Mouse (Mus musculus) forebrain, embryonic 10.5 days (tissue): Measurements from ENCODE around the gene Scfd2. TPM values are rescaled to one million over a fixed set of nuclear protein-coding genes. Genes with fewer than 3 reads are reported as not detected.
A peak's percentile ranks its signal among the peaks of the same experiment; 100 is the strongest.

Source experiments
- DNase-seq: peaks from one replicate; pipeline ENCODE4 v3.0.0-alpha.2; 2017; ENCODE audit warnings: low spot score; ENCODE audit errors: extremely low spot score
- H3K27ac ChIP-seq: fragments of 300-500 bp; sonication (generic); 2 replicates; pipeline ENCODE4 v1.5.1; 2016; ENCODE audit warnings: mild to moderate bottlenecking
- H3K27me3 ChIP-seq: fragments of 300-500 bp; sonication (generic); 2 replicates; pipeline ENCODE4 v1.6.1; 2016; ENCODE audit warnings: mild to moderate bottlenecking; ENCODE audit not compliant: poor library complexity, severe bottlenecking
- H3K36me3 ChIP-seq: fragments of 300-500 bp; sonication (generic); replicated peaks from 2 replicates; pipeline ENCODE4 v1.6.1; 2016; ENCODE audit warnings: mild to moderate bottlenecking, moderate library complexity
- H3K4me1 ChIP-seq: fragments of 300-500 bp; sonication (generic); 2 replicates; pipeline ENCODE4 v1.6.1; 2016
- H3K4me3 ChIP-seq: fragments of 300-500 bp; sonication (generic); 2 replicates; pipeline ENCODE4 v1.5.1; 2016; ENCODE audit warnings: mild to moderate bottlenecking, moderate library complexity
- H3K9me3 ChIP-seq: fragments of 300-500 bp; sonication (generic); 2 replicates; pipeline ENCODE4 v1.6.1; 2016; ENCODE audit warnings: mild to moderate bottlenecking, moderate library complexity
- WGBS: fragments of 180-500 bp; shearing (Covaris S2); methylation state at CpG from one replicate; pipeline ENCODE4 v1.1.7; 2016; 5-methylcytosine and 5-hydroxymethylcytosine counted together
- polyA plus RNA-seq: library from polyadenylated mRNA; unstranded; fragments of >200 nt; fragmentation: Nextera tagmentation; extraction: Ambion mirVana; gene quantifications from 2 replicates; pipeline ENCODE4 v1.2.1, GENCODE M21; 2016

Scfd2 gene
- polyA plus RNA-seq, 1 experiment from 2014 or later = 16.6 TPM

DNA sequence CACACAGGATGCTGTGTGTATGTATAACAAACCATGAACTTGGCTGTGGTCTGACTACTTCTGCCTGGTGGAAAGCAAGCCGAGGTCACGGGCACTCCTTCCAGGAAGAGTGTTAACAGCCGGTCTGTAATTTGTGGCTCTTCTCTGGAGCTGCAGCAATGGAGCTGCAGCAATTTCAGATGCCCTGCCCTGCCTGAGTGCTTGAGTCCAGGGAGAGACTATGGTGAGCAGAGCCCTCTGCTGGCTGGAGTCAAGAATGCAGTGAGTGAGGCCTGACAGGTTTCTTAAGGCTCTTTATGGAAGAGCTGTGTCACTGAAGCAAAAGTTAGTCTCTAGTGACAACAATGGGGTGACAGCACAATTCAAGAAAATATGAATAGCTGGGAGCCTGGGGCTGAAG lies 253.8 kb downstream of the Scfd2 start:
- peaks cover 5% of the 10 kb centered on the region; the same call in 1 of the 2 replicates for H3K27me3 ChIP-seq
- peaks cover 8% of the 10 kb centered on the region for H3K4me1 ChIP-seq
- peak; percentile 86 for DNase-seq
- H3K4me3 ChIP-seq = no peak overlapping the region
- H3K27ac ChIP-seq = no peak overlapping the region
- no peaks in the 10 kb centered on the region for H3K36me3 ChIP-seq
- 22% methylated on average over 3 of the region's 3 CpGs for WGBS
- no peaks in the 10 kb centered on the region for H3K9me3 ChIP-seq

DNA sequence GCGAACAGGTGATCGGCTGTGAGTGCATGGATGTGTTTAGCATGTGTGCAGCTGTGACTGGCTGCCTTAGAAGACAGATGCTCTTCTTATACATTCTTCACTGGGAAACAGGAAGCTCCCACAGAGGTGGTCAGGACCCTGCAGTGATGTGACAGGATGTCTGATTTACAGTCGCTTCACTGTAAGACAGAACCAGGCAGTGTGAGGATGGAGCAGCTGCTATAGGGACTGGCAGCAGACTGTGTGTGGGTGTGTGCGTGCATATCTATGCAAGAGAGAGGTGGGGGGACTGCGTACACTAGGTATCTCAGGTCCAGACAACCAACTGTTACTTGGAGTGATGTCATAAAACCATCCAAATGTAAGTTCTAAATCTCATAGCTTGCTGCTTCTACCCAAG lies 254.3 kb downstream of the Scfd2 start:
- Histone ChIP-seq H3K4me3 (no peak overlapping the region), H3K27ac (peak overlapping the region; percentile 20; the same call in 1 of the 2 replicates), H3K9me3 (no peaks in the 10 kb centered on the region), H3K4me1 (peaks cover 8% of the 10 kb centered on the region), H3K36me3 (no peaks in the 10 kb centered on the region), H3K27me3 (peaks cover 5% of the 10 kb centered on the region; the same call in 1 of the 2 replicates)
- WGBS = 91% methylated on average over 5 of the region's 5 CpGs
- DNase-seq = no peak

DNA sequence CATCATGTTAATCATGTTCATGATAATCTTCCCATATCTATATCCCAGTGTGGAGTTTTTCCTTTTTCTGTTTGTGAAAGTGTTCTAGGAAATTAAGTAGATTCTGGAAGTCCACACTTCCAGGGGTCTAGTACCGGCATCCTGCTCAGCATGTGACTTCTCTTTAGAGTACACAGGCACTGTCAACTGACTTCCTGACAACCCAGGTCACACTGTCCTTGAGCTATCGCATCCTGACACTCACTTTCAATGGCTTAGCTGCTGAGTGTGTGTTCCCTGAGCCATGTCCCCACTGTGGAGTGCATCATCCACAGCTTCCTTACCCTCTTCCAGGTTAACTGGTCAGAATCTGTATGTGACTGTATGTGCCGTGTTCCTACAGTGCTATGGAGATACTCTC lies 258.2 kb downstream of the Scfd2 start:
- H3K27me3 ChIP-seq = peaks cover 3% of the 10 kb centered on the region; the same call in 1 of the 2 replicates
- WGBS = 83% methylated on average over 3 of the region's 3 CpGs
- no peak overlapping the region for H3K4me3 ChIP-seq
- peaks cover 8% of the 10 kb centered on the region for H3K4me1 ChIP-seq
- H3K9me3 ChIP-seq = no peaks in the 10 kb centered on the region
- H3K36me3 ChIP-seq = no peaks in the 10 kb centered on the region
- no peak for DNase-seq
- H3K27ac ChIP-seq = no peak overlapping the region

DNA sequence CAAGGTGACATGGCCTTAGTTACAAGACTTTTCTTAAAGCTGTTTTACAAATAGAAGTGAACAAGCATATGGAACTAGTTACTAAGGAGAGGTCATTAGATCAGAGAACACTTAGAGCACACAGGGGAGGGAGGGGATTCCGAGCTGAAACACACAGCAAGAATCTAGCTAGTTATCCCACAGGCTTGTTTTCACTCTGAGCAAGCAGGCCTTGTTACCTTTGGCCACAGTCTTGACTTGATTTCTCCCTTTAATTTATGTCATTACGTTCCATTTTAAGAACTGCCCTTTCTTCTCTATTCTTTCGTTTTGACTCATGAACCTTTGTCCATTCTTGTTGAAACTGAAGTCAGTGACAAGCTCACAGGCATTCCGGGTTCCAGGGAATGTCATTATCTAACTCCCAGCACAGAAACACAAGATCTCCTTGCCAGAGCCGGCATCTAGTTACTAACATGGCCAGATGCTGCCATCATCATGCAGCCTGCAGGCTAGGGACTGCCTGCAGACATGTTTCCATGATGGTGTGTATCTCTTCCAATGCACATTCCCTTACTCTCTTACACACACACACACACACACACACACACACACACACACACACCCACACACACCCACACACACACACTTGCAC lies 263.7 kb downstream of the Scfd2 start:
- WGBS = 53% methylated on average over 5 of the region's 5 CpGs
- Histone ChIP-seq H3K4me1 (peaks cover 43% of the 10 kb centered on the region), H3K36me3 (no peaks in the 10 kb centered on the region), H3K27ac (peak overlapping the region; percentile 51; the same call in 1 of the 2 replicates), H3K4me3 (no peak overlapping the region), H3K9me3 (no peaks in the 10 kb centered on the region), H3K27me3 (no peaks in the 10 kb centered on the region)
- no peak for DNase-seq

- Histone ChIP-seq H3K9me3 (no peaks in the 10 kb centered on the region), H3K4me1 (peaks cover 43% of the 10 kb centered on the region), H3K4me3 (no peak overlapping the region), H3K36me3 (no peaks in the 10 kb centered on the region), H3K27me3 (no peaks in the 10 kb centered on the region), H3K27ac (no peak overlapping the region)
- whole genome bisulfite sequencing = 93% methylated on average over 1 of the region's 1 CpGs
- DNase-seq = no peak
Measured at GRCm38 (mm10) chr5:74267196-74267595, 264.4 kb downstream of the Scfd2 start.

DNA sequence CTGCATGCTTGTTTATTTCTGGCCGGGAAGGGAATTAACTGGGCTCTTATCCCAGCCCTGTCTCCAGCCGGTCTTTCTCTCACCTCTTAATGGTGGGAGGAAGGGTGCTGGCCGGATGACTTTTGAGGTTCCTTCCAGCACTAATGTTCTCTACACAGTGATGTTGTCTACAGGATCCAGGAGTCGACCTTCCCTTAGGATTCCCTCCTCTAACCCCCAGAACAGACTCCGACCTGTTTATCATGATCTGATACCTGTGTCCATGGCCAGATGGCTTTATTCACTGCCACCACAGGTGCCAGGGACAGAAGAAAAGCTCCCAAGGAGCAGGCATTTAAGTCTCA lies 265.1 kb downstream of the Scfd2 start:
- no peak for DNase-seq
- peaks cover 49% of the 10 kb centered on the region for H3K4me1 ChIP-seq
- H3K36me3 ChIP-seq = no peaks in the 10 kb centered on the region
- H3K9me3 ChIP-seq = no peaks in the 10 kb centered on the region
- H3K27me3 ChIP-seq = no peaks in the 10 kb centered on the region
- H3K4me3 ChIP-seq = no peak overlapping the region
- 74% methylated on average over 5 of the region's 5 CpGs for WGBS
- H3K27ac ChIP-seq = peak overlapping the region; percentile 74

- peak overlapping the region; percentile 74 for H3K27ac ChIP-seq
Measured at GRCm38 (mm10) chr5:74265601-74266475, 265.7 kb downstream of the Scfd2 start.

GRCm38 (mm10) chr5:74265151-74265550 lies 266.4 kb downstream of the Scfd2 start:
- Histone ChIP-seq H3K9me3 (no peaks in the 10 kb centered on the region), H3K27me3 (no peaks in the 10 kb centered on the region), H3K36me3 (no peaks in the 10 kb centered on the region), H3K4me3 (no peak overlapping the region), H3K27ac (peak overlapping the region; percentile 74), H3K4me1 (peaks cover 62% of the 10 kb centered on the region)
- 74% methylated on average over 6 of the region's 6 CpGs for WGBS
- no peak for DNase-seq

More at GRCm38 (mm10) chr5:74265601-74266475, 265.7 kb downstream of the Scfd2 start:
- no peak for DNase-seq
- H3K4me3 ChIP-seq = no peak overlapping the region
- H3K27me3 ChIP-seq = no peaks in the 10 kb centered on the region
- H3K36me3 ChIP-seq = no peaks in the 10 kb centered on the region
- no peaks in the 10 kb centered on the region for H3K9me3 ChIP-seq
- H3K4me1 ChIP-seq = peaks cover 55% of the 10 kb centered on the region
- WGBS = 57% methylated on average over 13 of the region's 13 CpGs

DNA sequence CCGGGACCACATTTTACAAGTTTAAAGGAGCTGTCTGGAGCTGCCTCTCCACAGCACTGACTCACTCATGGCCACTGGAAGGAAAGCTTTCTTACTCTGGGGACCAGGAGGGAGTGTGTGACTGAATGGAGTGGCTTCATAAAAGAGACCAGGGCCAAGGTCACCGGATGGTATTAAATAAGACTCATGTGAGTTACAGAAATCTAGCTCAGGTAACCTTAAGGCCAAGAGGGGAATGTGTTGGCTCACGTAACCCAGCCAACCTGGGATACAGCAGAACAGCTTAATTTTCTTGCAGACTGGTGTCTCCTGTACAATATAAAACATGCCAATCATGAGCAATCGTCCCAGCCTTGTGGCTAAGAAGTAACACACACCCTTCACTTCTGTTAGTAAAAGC lies 267.0 kb downstream of the Scfd2 start:
- no peaks in the 10 kb centered on the region for H3K27me3 ChIP-seq
- H3K27ac ChIP-seq = peak overlapping the region; percentile 74
- no peaks in the 10 kb centered on the region for H3K36me3 ChIP-seq
- WGBS = 82% methylated on average over 4 of the region's 4 CpGs
- peaks cover 64% of the 10 kb centered on the region for H3K4me1 ChIP-seq
- no peaks in the 10 kb centered on the region for H3K9me3 ChIP-seq
- DNase-seq = no peak
- H3K4me3 ChIP-seq = no peak overlapping the region

DNA sequence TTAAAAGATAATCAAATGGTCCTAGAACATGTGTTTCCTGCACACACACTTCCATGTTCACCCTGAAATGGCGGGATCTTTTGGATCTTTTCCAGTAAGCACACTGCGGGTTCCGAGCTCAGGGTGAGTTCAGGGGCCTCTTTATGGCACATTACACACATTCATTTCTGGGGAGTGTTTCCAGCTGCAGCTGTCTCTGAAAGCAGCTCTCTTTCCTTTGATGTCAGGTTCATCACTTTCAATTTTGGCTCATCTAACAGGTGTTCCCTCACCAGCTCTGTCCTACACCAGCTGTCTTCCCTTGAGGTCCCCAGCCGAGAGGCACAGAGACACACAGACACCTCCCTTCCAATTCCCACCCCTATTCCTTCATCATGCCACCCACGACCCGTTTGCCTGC lies 270.5 kb downstream of the Scfd2 start:
- no peak overlapping the region for H3K4me3 ChIP-seq
- no peak for DNase-seq
- 75% methylated on average over 6 of the region's 6 CpGs for WGBS
- no peaks in the 10 kb centered on the region for H3K9me3 ChIP-seq
- H3K27me3 ChIP-seq = no peaks in the 10 kb centered on the region
- no peaks in the 10 kb centered on the region for H3K36me3 ChIP-seq
- H3K4me1 ChIP-seq = peaks cover 44% of the 10 kb centered on the region
- peak overlapping the region; percentile 78 for H3K27ac ChIP-seq

GRCm38 (mm10) chr5:74260378-74260809 lies 271.2 kb downstream of the Scfd2 start:
- H3K27ac ChIP-seq = peak overlapping the region; percentile 78
- H3K4me1 ChIP-seq = peaks cover 38% of the 10 kb centered on the region
- no peaks in the 10 kb centered on the region for H3K36me3 ChIP-seq
- no peak for DNase-seq
- H3K9me3 ChIP-seq = no peaks in the 10 kb centered on the region
- WGBS = 64% methylated on average over 9 of the region's 9 CpGs
- no peaks in the 10 kb centered on the region for H3K27me3 ChIP-seq
- H3K4me3 ChIP-seq = no peak overlapping the region

DNA sequence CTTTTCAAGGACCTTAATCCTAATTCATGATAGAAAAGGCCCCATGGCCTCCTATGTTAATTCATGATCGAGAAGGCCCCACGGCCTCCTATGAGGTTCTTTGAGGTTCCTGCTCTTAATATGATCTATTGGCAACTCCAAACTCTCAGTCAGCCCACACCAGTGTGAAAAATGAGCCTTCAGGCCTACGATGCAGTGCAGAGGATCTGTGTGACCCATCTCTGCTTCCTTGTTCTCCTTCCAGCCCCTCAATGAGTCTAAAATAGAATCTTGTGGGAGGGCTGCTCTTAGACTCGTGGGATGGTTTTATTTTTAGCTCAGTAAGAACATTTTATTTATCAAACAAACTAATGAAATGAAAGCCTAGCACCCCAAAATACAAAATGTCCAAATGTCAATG lies 274.9 kb downstream of the Scfd2 start:
- 88% methylated on average over 4 of the region's 4 CpGs for WGBS
- DNase-seq = no peak
- Histone ChIP-seq H3K4me3 (no peak overlapping the region), H3K4me1 (peaks cover 38% of the 10 kb centered on the region), H3K9me3 (no peaks in the 10 kb centered on the region), H3K27me3 (no peaks in the 10 kb centered on the region), H3K36me3 (no peaks in the 10 kb centered on the region), H3K27ac (no peak overlapping the region)

DNA sequence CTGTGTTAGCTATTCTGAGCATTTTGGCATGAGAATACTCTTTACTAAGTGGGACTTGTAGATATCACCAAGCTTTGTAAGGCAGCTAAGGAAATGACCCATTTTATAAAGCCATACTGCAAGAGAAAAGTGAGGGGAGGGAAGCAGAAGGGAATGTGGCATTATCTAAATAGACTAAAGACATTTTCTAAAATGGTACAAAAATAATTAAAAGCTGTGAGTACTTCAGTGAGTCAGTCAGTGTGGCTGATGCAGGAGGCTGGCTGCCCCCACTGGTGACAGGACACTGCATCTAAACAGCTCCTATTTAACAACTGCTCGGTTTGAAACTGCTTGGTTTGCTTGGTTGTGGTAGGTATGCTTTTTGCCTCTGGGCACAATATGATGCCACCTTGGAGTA lies 276.6 kb downstream of the Scfd2 start:
- Histone ChIP-seq H3K27ac (no peak overlapping the region), H3K4me3 (no peak overlapping the region), H3K36me3 (no peaks in the 10 kb centered on the region), H3K27me3 (no peaks in the 10 kb centered on the region), H3K4me1 (peaks cover 33% of the 10 kb centered on the region), H3K9me3 (no peaks in the 10 kb centered on the region)
- DNase-seq = no peak
- WGBS = 77% methylated on average over 1 of the region's 1 CpGs
